Mouse (Mus musculus) lung, postnatal 0 days (tissue): ENCODE data around the gene Cfap61.

Source experiments
- CTCF ChIP-seq: IDR thresholded peaks from 2 replicates; pipeline ENCODE4 v1.5.1; 2016; ENCODE audit warnings: antibody characterized with exemption, mild to moderate bottlenecking
- EP300 ChIP-seq: IDR thresholded peaks from 2 replicates; pipeline ENCODE4 v1.6.1; 2016; ENCODE audit warnings: antibody characterized with exemption, mild to moderate bottlenecking, control low read depth

- TF ChIP-seq CTCF: no peak
- no peak for TF ChIP-seq EP300
Observed at GRCm38 (mm10) chr2:145958097-145958496, 23.5 kb downstream of the Cfap61 start.
